Mouse (Mus musculus): Measurements from ENCODE around the gene Ccr7.

Gene Ccr7

DNA sequence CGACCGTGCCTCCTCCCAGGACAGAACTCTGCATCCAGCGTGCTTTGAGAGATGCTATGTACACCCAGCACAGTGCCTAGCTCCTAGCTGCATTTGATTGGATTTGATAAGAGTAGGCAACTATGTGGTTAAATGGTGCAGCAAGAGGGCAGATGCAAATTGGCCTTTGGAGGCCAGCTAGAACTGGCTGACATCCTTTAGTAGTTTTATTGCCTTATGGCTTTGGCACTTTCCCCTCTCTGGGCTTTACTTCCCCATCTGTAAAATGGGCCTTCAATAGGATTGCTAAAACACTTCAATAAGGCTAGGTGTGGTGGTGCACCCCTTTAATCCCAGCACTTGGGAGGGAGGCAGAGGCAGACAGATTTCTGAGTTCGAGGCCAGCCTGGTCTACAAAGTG lies 17.9 kb downstream of the Ccr7 start:
- no peak for DNase-seq

DNA sequence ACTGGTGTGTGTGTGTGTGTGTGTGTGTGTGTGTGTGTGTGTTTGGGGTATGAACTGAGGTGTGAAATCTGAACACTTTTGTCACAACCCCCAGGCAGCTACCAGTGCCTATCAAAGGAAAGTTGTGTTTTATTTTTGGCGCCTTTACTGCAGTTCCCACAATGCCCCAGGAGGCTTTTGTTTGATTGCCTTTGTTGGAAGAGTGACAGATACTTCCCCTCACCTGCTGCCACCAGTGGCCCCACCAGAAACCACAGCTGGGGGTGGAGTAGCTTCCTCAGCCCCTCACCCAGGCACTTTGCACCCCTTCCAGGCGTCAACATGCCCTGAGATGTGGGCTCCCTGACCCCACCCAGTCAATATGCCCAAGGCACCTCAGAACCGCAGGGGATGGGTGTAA lies 18.5 kb downstream of the Ccr7 start:
- no peak for DNase-seq

DNA sequence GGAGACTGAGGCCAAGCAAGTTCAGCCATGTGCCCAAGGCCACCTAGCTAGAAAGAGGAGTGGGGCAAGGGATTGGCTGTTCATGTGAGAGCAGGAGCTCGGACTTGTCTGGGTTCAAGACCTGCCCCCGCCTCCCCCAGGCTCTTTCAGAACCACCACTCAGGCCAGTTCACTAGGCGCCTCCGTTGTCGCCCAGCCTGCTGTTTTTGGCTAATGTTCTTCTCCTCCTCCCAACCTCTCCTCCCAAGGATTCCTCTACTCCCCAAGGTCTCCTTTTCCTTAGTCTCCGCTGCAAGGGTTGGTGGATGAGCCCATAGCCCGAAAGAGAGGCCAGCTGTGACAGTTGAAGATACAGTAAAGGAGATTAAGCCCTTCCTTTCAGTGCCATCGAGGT lies 19.8 kb downstream of the Ccr7 start:
- DNase-seq: no peak

DNA sequence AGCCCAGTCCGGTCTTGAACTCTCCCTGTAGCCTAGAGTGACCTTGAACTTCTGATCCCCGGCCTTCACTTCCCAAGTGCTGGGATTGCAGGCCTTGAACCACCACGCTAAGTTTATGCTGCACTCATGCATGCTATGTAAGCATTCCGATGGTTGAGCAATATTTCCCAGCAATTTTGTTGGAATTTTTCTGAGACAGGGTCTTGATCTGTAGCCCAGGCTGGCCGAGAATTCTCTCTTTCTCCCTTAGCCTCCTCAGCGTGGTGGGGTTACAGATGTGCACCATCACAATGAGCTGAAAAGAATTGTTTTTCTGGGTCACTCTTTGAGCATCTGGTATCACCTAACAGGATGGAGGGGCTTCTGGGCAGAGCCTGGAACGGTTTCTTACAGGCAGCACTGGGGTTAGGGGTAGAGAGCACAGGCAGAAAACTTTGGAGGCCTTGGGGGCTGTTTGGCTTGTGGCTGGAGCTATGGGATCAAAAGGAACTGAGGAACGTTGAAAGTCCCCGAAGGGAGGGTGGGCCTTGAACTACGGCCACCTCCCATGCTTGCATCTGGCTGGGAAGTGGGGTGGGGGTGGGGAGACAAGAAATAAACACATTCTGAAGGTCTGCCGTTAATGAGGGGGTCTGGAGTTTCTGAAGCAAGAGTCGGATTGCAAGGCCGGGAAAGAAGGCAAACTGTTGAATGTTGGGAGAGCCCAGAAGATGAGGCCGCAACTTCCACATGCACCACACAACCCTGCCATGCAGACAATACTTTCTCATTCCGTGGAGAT lies 20.4 kb downstream of the Ccr7 start:
- DNase-seq: no peak

DNA sequence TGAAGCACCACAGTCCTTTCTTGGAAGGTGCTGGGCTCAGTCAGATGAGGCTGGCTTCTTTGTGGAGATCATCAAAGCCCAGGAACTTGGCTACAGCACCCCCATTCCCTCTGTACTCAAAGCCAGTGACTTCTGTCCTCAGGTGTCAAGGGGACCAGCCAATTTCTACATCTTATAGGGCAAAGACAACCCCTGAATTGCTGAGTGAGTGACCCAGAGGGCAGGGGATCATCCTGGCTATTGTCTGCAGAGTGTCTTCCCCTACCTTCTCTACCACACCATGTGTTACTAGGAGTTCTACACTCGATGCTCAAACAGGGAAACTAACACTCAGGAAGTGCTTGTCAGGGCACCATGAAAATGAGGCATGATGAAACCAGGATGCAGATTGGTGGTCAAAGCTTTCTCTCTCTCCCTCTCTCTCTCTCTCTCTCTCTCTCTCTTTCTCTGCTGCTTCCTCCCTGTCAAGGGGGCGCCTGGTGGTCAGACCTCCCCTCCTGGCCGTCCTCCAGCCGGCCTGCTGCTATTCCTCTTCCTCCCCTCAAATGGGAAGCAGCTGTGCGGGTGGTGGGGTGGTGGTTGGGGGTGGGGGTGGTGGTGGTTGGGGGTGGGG lies 21.5 kb downstream of the Ccr7 start:
- no peak for DNase-seq

DNA sequence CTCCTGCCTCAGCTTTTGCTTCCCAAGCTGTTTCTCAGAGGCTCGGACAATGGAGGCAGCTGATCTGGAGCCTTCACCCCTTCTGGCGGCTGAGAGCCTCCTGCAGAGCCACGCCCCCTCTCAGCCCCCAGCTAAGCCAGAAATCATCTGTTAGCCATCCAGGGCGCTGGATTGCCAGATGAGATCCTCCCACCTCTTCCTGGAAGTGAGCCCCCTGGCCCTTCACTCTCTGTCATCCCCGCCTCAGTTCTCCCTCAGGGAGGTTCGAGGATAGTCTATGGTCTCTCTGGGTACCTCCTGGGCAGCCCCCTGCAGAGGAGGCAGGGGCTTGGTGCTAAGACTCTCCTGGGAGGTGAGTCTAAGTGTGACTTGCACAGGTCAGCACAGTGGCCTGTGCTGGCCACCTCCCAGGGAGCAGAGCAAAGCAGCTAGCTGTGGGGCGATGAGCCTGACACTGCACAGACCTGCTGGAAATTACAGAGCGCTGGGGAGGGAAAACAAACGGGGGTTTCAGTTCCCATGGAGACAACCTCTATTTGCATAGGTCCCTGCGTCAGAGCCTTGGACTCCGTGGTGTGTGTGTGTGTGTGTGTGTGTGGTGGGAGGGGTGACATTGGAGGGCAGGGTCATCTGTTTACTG lies 22.7 kb downstream of the Ccr7 start:
- DNase-seq: no peak

DNA sequence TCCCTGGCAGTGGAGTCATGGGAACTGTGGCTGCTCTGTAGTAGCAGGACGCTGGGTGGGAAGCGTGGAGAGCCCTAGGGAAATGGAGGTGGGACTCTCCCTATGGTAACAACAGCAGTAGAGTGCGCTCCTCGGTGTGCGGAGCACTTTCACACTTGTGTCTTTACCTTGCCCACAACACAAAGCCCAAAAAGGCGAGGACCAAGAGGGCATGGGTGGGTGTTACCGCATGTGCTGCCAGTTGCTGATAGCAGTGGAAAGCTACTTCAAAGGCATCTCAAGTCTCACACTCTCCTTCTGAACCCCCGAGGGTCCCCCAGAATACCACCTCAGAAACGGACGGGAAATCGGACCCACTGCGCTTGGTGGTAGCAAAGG lies 23.4 kb downstream of the Ccr7 start:
- no peak for DNase-seq

DNA sequence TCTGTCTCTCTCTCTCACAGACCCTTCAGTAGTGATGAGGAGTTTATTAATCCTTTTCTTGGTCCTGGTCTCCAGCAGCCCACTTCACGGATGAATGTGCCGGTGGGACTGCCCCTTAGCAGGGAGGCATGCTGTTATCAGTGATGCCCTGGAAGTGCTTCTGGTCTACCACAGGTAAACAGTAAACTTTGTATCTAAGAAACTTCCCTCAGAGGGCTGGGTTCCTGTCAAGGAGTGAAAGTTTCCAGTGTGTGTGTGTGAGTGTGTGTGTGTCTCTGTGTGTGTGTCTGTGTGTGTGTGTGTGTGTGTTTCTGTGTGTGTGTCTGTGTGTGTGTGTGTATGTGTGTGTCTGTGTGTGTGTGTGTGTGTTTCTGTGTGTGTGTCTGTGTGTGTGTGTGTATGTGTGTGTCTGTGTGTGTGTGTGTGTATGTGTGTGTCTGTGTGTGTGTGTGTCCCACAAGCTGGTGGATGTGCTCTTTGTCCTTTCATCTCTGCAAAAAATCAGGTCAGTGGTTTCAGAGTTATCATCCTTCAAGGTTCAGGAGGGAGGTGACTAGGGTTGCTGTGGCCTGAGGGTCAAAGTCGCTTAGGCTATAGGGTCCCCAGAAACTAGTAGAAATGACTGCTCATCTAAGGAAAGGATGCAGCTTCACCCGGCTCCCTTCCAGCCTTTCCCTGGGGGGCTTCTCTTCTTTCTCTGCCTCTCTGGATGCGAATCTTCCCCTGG lies 24.0 kb downstream of the Ccr7 start:
- DNase-seq: no peak

DNA sequence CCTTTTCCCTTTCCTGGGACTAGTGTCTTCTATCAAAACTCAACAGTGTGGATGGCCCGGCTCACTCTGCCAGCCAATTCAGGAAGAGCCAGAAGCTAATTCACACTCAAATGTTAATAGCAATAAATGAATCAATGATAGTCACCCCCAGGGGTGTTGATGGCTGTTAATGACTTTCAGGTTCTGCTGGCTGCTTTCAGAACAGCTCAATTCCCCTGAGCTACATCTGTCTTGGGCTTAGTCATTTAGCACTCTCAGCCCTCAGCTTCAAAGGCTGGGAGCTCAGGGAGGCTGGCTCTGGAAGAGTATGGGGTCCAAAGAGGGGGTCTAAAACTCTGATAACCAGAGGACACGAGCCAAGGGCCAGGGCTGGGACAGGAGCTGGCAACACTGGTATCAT lies 25.6 kb downstream of the Ccr7 start:
- DNase-seq: no peak

DNA sequence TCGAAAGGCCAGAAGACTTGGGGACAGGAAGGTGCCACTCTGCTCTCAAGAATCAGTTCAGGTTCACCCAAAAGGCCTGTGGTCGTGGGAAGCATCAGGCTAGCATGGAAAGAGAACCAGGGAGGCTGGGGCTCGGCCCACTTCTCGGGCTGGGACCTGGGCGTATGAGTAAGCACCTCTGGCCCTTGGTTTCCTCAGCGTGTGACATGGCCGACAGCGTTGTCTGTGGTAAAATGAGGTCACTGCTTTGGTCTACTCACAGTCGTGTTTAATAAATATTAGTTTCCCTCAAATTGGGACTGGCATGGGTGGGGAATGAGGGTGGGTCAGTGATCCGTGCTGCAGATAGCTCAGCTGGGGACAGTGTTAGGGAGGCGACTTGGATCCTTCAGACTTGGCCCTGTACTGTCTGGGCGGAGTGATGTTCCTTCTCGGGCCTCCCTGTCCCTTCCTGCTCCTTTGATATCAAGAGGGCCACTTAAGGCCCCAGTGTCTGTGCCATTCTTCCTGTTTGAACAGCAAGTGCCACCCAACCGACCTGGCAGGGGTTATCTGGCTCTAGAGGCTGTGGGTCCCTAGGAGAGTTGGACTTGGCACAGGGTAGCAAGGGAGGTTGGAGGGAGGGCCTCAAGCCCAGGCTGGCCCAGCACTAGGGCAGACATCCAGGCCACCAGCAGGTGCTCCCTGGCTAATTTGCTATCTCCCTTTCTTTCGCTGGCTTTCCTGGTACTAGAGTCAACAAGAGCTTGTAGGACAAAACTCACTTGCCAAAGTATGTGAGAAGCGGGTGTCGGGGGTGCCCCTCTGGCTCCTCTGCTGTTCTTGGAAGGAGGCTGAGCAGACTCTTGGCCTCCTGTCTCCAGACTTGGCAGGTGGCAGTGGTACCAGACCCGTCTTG lies 26.8 kb downstream of the Ccr7 start:
- DNase-seq: no peak

DNA sequence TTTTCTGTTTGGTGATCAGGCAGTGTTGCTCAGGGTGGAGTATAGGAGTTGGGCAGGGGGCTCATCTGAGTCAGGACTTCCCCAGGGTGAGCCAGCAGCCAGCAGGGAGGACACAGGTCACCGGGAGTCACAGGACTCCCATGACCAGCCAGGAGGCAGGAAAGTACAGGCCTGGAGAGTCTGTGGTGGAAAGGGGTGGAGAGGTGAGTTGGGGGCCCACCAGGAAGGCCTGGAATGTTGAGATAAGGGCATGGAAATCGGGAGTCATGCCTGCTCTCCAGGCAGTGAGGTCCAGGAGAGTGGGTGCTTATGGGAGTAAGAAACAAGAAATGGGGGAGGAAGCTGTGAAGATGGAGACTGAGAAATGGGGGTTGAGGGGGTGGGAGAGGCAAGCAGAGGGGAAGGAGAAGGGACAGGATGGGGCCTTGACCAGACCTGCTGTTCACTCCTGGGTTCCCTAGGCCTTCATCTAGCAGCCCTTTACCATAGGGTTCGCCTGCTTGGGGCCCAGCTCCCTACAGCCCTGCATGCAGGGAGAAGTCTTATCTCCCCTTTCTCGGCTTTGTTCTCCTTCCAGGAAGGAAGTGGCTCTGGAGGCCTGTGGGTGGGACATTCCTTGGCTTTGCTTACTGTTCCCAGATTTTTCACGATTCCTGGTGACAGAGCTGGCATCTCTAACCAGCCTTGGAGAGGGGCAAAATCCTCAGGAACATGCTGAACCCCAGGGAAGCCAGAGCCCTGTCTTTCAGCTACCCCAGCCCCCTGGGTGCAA lies 28.2 kb downstream of the Ccr7 start:
- DNase-seq: peak; percentile 39 to 52

DNA sequence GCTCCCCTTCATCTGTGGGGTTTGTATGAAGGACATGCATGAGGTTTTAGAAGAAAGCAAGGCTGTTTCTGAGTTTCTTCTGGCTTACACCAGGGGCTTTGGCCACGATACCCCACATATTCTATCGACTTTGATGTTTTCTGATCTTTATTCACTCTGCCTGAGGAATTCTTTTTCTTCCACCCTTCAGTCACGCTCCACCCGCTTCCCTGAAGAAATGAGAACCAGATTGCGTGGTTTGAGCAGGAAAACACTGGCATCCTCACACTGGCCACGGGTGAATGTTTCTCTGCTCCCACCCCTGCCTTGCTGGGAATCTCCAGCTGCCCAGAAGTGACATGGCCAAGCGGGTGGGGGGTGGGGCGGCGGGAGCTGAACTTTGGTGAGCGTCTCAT lies 30.2 kb downstream of the Ccr7 start:
- no peak for DNase-seq

DNA sequence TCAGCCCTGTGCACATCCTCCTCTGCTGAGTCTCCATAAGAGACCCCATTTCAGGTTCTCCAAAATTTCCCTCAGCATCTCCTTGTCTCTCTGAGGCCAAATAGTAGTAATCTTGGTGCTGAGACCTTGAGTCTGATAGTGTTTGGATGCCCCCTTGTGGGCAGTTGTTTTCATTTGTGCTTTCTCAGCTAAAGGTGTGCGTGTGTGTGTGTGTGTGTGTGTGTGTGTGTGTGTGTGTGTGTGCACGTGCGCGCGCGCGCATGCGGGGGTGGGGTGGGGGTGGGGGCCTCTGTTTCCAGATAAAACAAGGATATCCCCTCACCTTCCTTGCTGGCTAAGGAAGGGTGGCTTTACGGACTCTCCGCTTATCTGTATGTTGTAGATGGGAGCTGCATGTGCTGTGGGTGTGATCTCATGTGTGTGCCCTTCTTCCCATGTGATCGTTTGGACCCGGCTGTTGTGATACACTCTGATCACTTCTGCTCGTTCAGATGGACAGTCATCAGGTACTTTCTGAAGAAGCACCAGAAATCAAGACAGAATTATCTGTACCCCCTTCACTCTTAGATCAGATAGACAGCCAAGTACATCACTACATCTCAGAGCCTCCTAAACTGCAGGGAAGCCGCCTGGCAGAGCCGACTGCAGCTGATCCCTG lies 30.8 kb downstream of the Ccr7 start:
- DNase-seq: peak; percentile 69 to 86

DNA sequence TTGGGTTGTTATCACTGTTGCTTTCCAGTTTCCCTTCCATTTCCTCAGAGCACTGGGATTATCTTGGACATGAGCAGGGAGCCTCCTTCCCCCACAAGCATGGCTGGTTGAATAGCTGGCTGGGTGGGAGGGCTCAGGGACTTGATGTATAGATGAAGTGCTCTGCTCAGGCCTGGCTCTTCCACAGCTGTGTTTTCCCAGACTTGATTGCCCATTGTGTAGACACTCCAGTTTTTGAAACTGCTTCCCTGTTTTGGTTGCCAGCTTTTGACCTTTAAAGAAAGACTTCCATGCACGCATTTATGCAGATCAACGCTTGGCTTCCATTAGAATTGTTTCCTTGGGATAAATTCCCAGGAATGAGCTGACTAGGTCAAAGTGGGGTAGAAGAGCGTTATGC lies 32.2 kb downstream of the Ccr7 start:
- no peak for DNase-seq

DNA sequence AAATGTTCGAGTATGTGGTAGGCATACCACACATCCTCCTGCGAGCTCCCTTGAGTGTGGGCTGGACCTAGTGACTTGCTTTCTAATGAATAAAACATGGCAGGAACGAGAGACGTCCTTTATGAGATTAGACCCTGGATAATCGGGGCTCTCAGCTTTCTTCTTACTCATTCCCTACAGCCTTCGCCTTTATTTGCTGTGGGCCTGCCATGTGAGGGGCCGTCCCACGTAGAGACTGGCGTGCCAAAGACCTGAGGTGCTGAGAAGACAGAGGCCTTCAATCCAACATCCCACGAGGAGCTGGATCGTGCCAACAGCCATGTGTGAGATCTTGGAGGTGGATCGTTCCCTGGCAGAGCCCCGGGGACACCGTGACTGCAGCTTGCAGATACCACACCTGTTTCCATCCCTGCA lies 33.7 kb downstream of the Ccr7 start:
- DNase-seq: no peak

DNA sequence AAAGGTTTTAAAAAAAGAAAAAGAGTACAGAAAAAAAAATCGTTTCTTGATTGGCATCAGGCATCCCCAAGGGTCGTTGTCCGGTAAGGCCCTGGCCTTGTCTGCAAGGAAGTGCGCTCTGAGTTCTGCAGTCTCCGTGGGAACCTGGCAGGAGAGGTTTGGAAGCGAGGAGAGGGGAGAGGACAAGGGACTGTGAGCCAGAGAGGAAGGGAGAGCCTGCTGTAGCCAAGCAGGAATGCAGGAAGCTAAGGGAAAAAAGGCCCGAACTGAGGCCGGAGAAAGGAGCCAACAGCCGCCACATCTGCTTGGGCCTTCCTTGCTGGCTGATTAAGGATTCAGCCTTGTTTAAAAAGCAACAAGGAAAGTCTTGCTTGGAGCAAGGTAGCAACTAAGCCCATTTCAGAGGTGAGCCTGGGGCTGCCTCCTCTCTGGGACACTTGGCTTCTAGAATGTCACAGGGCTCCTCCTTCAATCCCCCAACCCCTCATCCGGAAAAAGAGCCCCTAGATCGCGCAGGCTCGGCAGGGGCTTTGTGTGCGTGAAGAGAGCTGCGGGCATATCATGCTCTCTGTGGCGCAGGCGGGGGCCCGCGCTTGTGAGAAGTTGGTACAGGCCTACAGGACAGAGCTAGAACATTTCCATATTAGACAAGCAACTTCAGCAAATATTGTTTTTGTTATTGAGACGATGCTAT lies 34.2 kb downstream of the Ccr7 start:
- peak in 1 of 2 experiments; percentile 30 for DNase-seq

DNA sequence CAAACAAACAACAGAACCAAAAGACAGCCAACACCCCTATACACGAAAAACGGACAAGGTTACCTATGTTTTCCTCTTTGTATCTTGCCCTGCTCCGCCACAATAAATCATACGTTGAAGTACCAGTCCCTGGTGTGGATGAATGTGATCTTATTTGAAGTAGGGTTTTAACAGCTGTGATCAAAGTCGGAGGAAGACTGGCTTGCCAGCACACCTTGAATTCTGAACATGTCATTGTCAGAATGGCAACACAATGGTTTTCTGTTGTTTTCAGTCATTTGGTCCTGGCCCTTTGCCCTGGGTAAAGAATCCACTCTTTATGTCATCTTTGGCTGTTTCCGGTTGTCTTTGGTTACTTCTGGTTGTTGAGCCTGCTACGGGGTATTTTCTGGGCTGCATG lies 35.9 kb downstream of the Ccr7 start:
- no peak for DNase-seq

DNA sequence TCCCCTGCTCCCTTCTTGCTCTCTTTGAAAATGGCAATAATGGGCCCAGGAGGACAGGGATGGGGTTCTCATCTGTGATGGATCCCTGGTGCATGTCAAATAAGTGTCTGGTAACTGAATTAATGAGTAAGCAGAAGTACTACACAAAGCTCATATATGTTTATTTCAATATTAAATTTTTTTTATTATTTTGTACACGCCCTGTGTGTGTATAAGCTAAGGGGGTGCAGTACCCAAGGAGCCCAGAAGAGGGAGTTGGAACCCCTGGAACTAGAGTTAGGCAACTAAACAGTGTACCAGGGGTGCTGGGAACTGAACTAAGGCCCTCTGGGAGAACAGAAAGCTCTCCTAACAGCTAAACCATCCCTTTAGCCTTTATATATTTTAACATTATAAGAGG lies 36.5 kb downstream of the Ccr7 start:
- DNase-seq: no peak

DNA sequence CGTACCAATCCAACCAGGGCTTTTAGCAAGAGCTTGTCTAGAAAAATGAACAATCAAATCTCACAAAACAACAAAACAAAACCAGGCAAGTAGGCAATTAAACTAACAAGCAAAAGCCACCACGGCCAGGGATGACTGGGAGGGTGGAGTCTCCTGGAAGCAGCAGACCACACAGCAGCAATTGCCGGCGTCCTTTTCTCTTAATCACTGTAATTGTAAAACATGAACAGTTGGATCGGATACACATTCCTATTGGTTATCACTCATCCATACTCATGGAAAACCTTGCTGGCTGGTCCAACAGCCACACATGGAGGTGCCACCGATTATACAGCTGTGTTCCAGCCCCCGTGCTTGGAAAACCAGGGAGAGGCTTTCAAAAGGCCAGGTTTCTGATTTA lies 37.0 kb downstream of the Ccr7 start:
- no peak for DNase-seq

DNA sequence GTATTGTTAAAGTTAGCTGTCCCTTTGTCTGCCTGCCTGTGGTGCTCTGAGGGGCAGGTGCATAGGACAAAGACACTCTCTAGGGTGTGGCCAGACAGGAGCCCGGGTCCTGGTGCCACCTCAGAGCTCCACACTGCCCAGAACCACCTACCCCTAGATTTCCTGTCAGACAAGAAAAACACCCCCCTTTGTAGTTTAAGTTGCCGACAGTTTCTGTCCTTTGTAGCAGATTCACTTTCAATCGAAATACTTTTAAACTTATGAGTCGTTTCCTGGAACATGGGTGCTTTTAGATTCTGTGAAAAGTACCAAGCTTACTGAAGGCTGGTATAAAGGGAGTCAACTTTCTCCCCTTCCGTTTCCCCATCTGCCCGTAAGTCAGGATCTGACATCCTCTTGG lies 38.9 kb downstream of the Ccr7 start:
- DNase-seq: no peak

DNA sequence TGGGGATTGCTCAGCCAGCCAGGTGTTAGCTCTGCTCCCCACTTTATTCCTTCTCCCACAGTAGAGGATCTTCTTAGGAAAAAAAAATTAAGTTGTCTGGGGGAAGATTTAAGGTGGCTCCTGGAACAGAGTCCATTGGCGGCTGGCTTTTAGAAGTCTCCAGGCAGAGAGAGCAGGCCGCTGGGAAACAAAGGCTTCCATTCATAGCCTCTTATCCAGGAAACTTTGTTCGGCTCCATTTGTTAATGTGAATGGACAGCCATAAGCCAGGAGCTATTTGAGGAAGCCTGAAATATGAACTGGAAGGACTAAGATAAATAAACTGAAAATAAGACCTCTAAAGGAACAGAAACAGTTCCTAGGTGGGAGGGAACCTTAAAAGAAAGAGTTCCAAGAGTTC lies 41.8 kb downstream of the Ccr7 start:
- DNase-seq: no peak

Data from kidney, postnatal 36 days (tissue).